Mouse (Mus musculus) layer of hippocampus, postnatal 10 days (tissue): Measurements from ENCODE around the gene Tecta. TPM values are rescaled to one million over a fixed set of nuclear protein-coding genes. Genes with fewer than 3 reads are reported as not detected.

Experiments
- DNase-seq, 2 experiments: peaks; one replicate each; pipeline ENCODE4 v3.0.0; 2021; ENCODE audit warnings: low spot score in 2 of 2
- microRNA-seq, 2 experiments: library from miRNA; unstranded; fragments of <30 nt; microRNA quantifications; one replicate each; pipeline ENCODE4 v1.2.0; 2021
- total RNA-seq, 2 experiments: library from RNA; stranded (reverse); gene quantifications; 2 replicates each; pipeline ENCODE4 v1.2.3; 2021

Tecta gene
- total RNA-seq, 2 experiments from 2014 or later = 1.2 to 2.2 TPM

- no peak for DNase-seq
These were observed 78.3 kb downstream of the Tecta start for GRCm38 (mm10) chr9:42321442-42321841.

- DNase-seq = no peak
These were observed 79.1 kb downstream of the Tecta start for GRCm38 (mm10) chr9:42320616-42321015.

GRCm38 (mm10) chr9:42318455-42318987 is 81.2 kb downstream of the Tecta start:
- no peak for DNase-seq

GRCm38 (mm10) chr9:42317337-42317736 is 82.4 kb downstream of the Tecta start:
- peak in 1 of 2 experiments; percentile 48 for DNase-seq

GRCm38 (mm10) chr9:42315816-42316215 is 83.9 kb downstream of the Tecta start:
- DNase-seq = no peak

- DNase-seq = no peak
These were observed 84.8 kb downstream of the Tecta start for GRCm38 (mm10) chr9:42314959-42315358.

GRCm38 (mm10) chr9:42314388-42314787 is 85.3 kb downstream of the Tecta start:
- no peak for DNase-seq

- DNase-seq = peak in 1 of 2 experiments; percentile 44
These were observed 85.9 kb downstream of the Tecta start for GRCm38 (mm10) chr9:42313872-42314271.

- DNase-seq = no peak
These were observed 88.4 kb downstream of the Tecta start for GRCm38 (mm10) chr9:42311311-42311710.

- DNase-seq = no peak
These were observed 95.8 kb downstream of the Tecta start for GRCm38 (mm10) chr9:42303894-42304293.

GRCm38 (mm10) chr9:42301082-42301633 is 98.6 kb downstream of the Tecta start:
- no peak for DNase-seq

- DNase-seq = no peak
These were observed 103.3 kb downstream of the Tecta start for GRCm38 (mm10) chr9:42296297-42296922.

GRCm38 (mm10) chr9:42294131-42294530 is 105.6 kb downstream of the Tecta start:
- no peak for DNase-seq

GRCm38 (mm10) chr9:42293596-42293995 is 106.1 kb downstream of the Tecta start:
- no peak for DNase-seq

- DNase-seq = no peak
These were observed 106.7 kb downstream of the Tecta start for GRCm38 (mm10) chr9:42293051-42293450.

GRCm38 (mm10) chr9:42279676-42280075 is 120.1 kb downstream of the Tecta start:
- no peak for DNase-seq

Small RNA genes lying within 50 kb of the gene (microRNA-seq; reads per million reads assigned to microRNA genes)
- 0 reads per million in 2 experiments for gene Gm44311

Other genes starting within 250 kb of the Tecta start
- 10 to 100 TPM; 57.9 to 63.4 TPM for gene Sc5d, start 135.7 kb downstream of the Tecta start, total RNA-seq
- 10 to 100 TPM; 44.4 to 49.5 TPM for gene Tbcel, start 107.9 kb upstream of the Tecta start, total RNA-seq